Mouse (Mus musculus): Measurements from ENCODE around the gene Cfap58. TPM values are rescaled to one million over a fixed set of nuclear protein-coding genes. Genes with fewer than 3 reads are reported as not detected.

Cfap58 gene
- polyA plus RNA-seq, 1 experiment from 2014 or later: 0.23 TPM

- WGBS: under 1% methylated on average over 48 of the region's 48 CpGs
- no peaks in the 10 kb centered on the region for H3K27me3 ChIP-seq (ENCODE audit: insufficient read depth, poor library complexity, severe bottlenecking)
These were observed 18.1 kb upstream of the Cfap58 start, which contains the start of the genes Cfap43 and Itprip for GRCm38 (mm10) chr19:47919126-47919965. Cfap43 (minus strand) TSS chr19:47919287. Itprip (minus strand) TSS chr19:47919299.

GRCm38 (mm10) chr19:47919966-47920375 lies 17.5 kb upstream of the Cfap58 start:
- Histone ChIP-seq H3K27ac (peak overlapping the region; percentile 97), H3K9me3 (no peaks in the 10 kb centered on the region), H3K27me3 (ENCODE audit: insufficient read depth, poor library complexity, severe bottlenecking) (no peaks in the 10 kb centered on the region), H3K4me1 (peaks cover 30% of the 10 kb centered on the region), H3K4me3 (peak overlapping the region; percentile 86), H3K36me3 (no peaks in the 10 kb centered on the region)
- DNase-seq (ENCODE audit: low spot score): peak; percentile 88
- 7% methylated on average over 8 of the region's 8 CpGs for WGBS

More at GRCm38 (mm10) chr19:47919126-47919965, 18.1 kb upstream of the Cfap58 start, which contains the start of the genes Cfap43 and Itprip:
- no peaks in the 10 kb centered on the region for H3K9me3 ChIP-seq
- peak within 1 kb of the TSS; percentile 86 for H3K4me3 ChIP-seq
- H3K27ac ChIP-seq: peak within 1 kb of the TSS; percentile 97
- peaks cover 33% of the 10 kb centered on the region for H3K4me1 ChIP-seq
- 0 out of 2 replicates have a peak, but pooled peaks cover under 1% of the 10 kb centered on the region for H3K36me3 ChIP-seq
- peak; percentile 93 for DNase-seq (ENCODE audit: low spot score)

- H3K36me3 ChIP-seq: no peaks in the 10 kb centered on the region
- 72% methylated on average over 7 of the region's 7 CpGs for WGBS
- H3K27ac ChIP-seq: no peak overlapping the region
- H3K27me3 ChIP-seq (ENCODE audit: insufficient read depth, poor library complexity, severe bottlenecking): no peaks in the 10 kb centered on the region
- no peaks in the 10 kb centered on the region for H3K4me1 ChIP-seq
- DNase-seq (ENCODE audit: low spot score): no peak
- no peak overlapping the region for H3K4me3 ChIP-seq
- no peaks in the 10 kb centered on the region for H3K9me3 ChIP-seq
These were observed 11.7 kb upstream of the Cfap58 start for GRCm38 (mm10) chr19:47925819-47926218.

GRCm38 (mm10) chr19:47927032-47927431 lies 10.4 kb upstream of the Cfap58 start:
- H3K27me3 ChIP-seq (ENCODE audit: insufficient read depth, poor library complexity, severe bottlenecking): no peaks in the 10 kb centered on the region
- DNase-seq (ENCODE audit: low spot score): no peak
- 80% methylated on average over 2 of the region's 2 CpGs for WGBS
- H3K27ac ChIP-seq: no peak overlapping the region
- no peaks in the 10 kb centered on the region for H3K4me1 ChIP-seq
- H3K36me3 ChIP-seq: no peaks in the 10 kb centered on the region
- H3K9me3 ChIP-seq: no peaks in the 10 kb centered on the region
- no peak overlapping the region for H3K4me3 ChIP-seq

GRCm38 (mm10) chr19:47929043-47929442 lies 8.4 kb upstream of the Cfap58 start:
- Histone ChIP-seq H3K4me3 (no peak overlapping the region), H3K9me3 (no peaks in the 10 kb centered on the region), H3K36me3 (no peaks in the 10 kb centered on the region), H3K27ac (no peak overlapping the region), H3K27me3 (ENCODE audit: insufficient read depth, poor library complexity, severe bottlenecking) (no peaks in the 10 kb centered on the region), H3K4me1 (no peaks in the 10 kb centered on the region)
- no peak for DNase-seq (ENCODE audit: low spot score)
- WGBS: 80% methylated on average over 4 of the region's 4 CpGs

- Histone ChIP-seq H3K9me3 (no peaks in the 10 kb centered on the region), H3K4me1 (no peaks in the 10 kb centered on the region), H3K27ac (no peak overlapping the region), H3K4me3 (no peak overlapping the region), H3K27me3 (ENCODE audit: insufficient read depth, poor library complexity, severe bottlenecking) (0 out of 2 replicates have a peak, but pooled peaks cover 5% of the 10 kb centered on the region), H3K36me3 (no peaks in the 10 kb centered on the region)
- DNase-seq (ENCODE audit: low spot score): no peak
- WGBS: 42% methylated on average over 7 of the region's 7 CpGs
These were observed 5.4 kb upstream of the Cfap58 start for GRCm38 (mm10) chr19:47931982-47932638.

- no peak for DNase-seq (ENCODE audit: low spot score)
- H3K27me3 ChIP-seq (ENCODE audit: insufficient read depth, poor library complexity, severe bottlenecking): peaks cover 17% of the 10 kb centered on the region; the same call in 1 of the 2 replicates
- H3K9me3 ChIP-seq: no peaks in the 10 kb centered on the region
- H3K4me1 ChIP-seq: peaks cover 10% of the 10 kb centered on the region
- H3K36me3 ChIP-seq: no peaks in the 10 kb centered on the region
- no peak overlapping the region for H3K4me3 ChIP-seq
- WGBS: 91% methylated on average over 8 of the region's 8 CpGs
- H3K27ac ChIP-seq: no peak overlapping the region
These were observed 3.3 kb upstream of the Cfap58 start for GRCm38 (mm10) chr19:47934146-47934545.

- no peaks in the 10 kb centered on the region for H3K9me3 ChIP-seq
- DNase-seq (ENCODE audit: low spot score): no peak
- peaks cover 18% of the 10 kb centered on the region; the same call in 1 of the 2 replicates for H3K27me3 ChIP-seq (ENCODE audit: insufficient read depth, poor library complexity, severe bottlenecking)
- H3K4me1 ChIP-seq: peaks cover 10% of the 10 kb centered on the region
- H3K4me3 ChIP-seq: no peak overlapping the region
- no peak overlapping the region for H3K27ac ChIP-seq
- H3K36me3 ChIP-seq: no peaks in the 10 kb centered on the region
- 56% methylated on average over 16 of the region's 16 CpGs for WGBS
These were observed 2.7 kb upstream of the Cfap58 start for GRCm38 (mm10) chr19:47934636-47935238.

- Histone ChIP-seq H3K4me3 (no peak overlapping the region), H3K9me3 (no peaks in the 10 kb centered on the region), H3K27me3 (ENCODE audit: insufficient read depth, poor library complexity, severe bottlenecking) (peaks cover 22% of the 10 kb centered on the region; the same call in 1 of the 2 replicates), H3K36me3 (no peaks in the 10 kb centered on the region), H3K27ac (no peak overlapping the region), H3K4me1 (peaks cover 10% of the 10 kb centered on the region)
- 82% methylated on average over 6 of the region's 6 CpGs for WGBS
- DNase-seq (ENCODE audit: low spot score): no peak
These were observed 1.9 kb upstream of the Cfap58 start for GRCm38 (mm10) chr19:47935530-47935929.

GRCm38 (mm10) chr19:47936490-47936889 lies 985 bp upstream of the Cfap58 start:
- no peak overlapping the region for H3K27ac ChIP-seq
- WGBS: 91% methylated on average over 11 of the region's 11 CpGs
- no peaks in the 10 kb centered on the region for H3K9me3 ChIP-seq
- no peak for DNase-seq (ENCODE audit: low spot score)
- H3K4me3 ChIP-seq: no peak overlapping the region
- H3K27me3 ChIP-seq (ENCODE audit: insufficient read depth, poor library complexity, severe bottlenecking): peaks cover 22% of the 10 kb centered on the region; the same call in 1 of the 2 replicates
- H3K36me3 ChIP-seq: no peaks in the 10 kb centered on the region
- peaks cover 10% of the 10 kb centered on the region for H3K4me1 ChIP-seq

- 68% methylated on average over 9 of the region's 9 CpGs for WGBS
- no peaks in the 10 kb centered on the region for H3K36me3 ChIP-seq
- no peaks in the 10 kb centered on the region for H3K9me3 ChIP-seq
- DNase-seq (ENCODE audit: low spot score): no peak
- peaks cover 10% of the 10 kb centered on the region for H3K4me1 ChIP-seq
- H3K4me3 ChIP-seq: peak overlapping the region; percentile 53
- H3K27ac ChIP-seq: no peak overlapping the region
- peaks cover 22% of the 10 kb centered on the region; the same call in 1 of the 2 replicates for H3K27me3 ChIP-seq (ENCODE audit: insufficient read depth, poor library complexity, severe bottlenecking)
These were observed 537 bp upstream of the Cfap58 start for GRCm38 (mm10) chr19:47936938-47937337.

- Histone ChIP-seq H3K9me3 (no peaks in the 10 kb centered on the region), H3K4me1 (peaks cover 10% of the 10 kb centered on the region), H3K4me3 (no peak overlapping the region), H3K27ac (no peak overlapping the region), H3K36me3 (no peaks in the 10 kb centered on the region), H3K27me3 (ENCODE audit: insufficient read depth, poor library complexity, severe bottlenecking) (peaks cover 22% of the 10 kb centered on the region; the same call in 1 of the 2 replicates)
- WGBS: 82% methylated on average over 6 of the region's 6 CpGs
- DNase-seq (ENCODE audit: low spot score): no peak
These were observed 1.9 kb downstream of the Cfap58 start for GRCm38 (mm10) chr19:47939361-47939760.
